Mouse (Mus musculus) adrenal gland, adult 8-10 months (tissue): ENCODE data around the gene Slc23a4. TPM values are rescaled to one million over a fixed set of nuclear protein-coding genes. Genes with fewer than 3 reads are reported as not detected.

Source experiments
- DNase-seq: peaks from one replicate; pipeline ENCODE4 v3.0.0; 2022
- total RNA-seq, 4 experiments: library from RNA; stranded (reverse); gene quantifications; 2 replicates each; pipeline ENCODE4 v1.2.4; 2022

Gene Slc23a4
- total RNA-seq, 4 experiments from 2014 or later = 0.32 to 0.83 (median 0.54) TPM

DNA sequence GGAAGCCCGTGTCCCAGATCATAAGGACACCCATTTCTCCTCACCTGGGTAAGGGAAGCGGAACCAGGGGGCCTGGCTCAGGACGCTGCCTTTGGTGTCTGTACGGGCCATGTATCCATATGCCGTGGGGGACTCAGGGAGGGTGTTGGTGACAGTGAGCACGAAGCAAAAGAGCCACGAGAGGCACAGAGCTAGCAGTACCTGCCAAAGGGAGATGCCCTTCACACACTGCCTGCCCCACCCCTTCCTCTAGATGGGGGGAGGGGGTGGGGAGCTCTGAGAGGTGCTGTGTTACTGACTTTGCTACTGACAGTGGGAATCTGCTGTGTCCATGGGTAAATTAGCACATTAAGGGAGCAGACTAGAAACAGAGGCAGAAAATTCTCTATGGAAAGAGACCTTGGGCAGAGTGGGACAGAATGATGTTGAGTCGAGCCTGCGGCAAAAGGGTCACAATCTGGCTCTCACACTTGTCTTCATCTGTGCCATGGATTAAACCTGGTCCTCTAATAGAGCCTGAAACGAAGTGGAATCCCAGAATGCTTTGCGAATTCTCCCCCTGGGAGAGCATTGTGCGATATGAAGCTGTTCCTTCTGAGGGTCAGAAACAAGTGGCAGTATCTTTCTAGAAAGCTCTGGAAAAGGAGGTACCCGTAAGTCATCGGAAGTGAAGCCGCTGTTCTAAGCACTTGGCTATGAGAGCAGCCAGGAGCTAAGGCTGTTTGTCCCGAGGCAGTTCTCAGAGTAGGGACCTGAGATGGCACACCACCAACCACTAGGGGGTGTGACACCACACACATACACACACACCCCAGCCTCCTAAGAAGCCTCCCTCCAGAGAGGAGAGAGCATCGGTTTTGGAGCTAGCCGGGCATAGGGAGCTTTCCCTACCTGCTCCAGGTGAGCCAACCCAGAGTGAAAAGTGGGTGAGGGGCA, 33.0 kb downstream of the Slc23a4 start:
- no peak for DNase-seq

DNA sequence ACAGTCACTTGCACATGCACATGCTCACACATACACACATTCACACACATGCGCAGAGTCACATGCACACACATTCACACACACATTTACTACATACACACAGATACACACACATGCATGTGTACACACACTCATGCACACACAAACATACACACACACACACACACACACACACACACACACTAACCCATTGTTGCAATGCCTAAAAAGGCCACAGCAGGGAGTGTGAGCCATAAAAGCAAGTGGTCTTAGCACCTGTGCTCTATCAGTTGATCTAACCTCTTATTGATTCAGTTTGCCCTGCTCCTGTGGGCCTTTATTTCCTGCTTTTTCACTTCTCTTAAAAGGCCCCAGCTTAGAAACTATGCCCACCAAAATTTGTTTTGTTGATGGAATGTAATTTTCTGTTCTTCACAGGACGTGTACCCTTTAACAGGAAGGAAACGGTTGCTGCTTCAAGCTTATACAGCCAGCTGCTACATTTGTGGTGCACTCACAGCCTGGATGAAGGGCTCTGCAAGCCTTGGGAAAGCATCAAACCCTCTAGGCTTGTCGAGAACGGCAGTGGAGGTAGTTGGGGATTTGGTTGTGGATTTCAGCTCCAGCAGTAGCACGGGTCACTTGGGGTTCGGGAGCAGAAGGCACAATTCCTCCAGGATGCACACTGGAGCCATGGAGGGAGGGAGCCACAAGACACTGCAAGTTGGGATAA, 36.1 kb downstream of the Slc23a4 start:
- DNase-seq = no peak

DNA sequence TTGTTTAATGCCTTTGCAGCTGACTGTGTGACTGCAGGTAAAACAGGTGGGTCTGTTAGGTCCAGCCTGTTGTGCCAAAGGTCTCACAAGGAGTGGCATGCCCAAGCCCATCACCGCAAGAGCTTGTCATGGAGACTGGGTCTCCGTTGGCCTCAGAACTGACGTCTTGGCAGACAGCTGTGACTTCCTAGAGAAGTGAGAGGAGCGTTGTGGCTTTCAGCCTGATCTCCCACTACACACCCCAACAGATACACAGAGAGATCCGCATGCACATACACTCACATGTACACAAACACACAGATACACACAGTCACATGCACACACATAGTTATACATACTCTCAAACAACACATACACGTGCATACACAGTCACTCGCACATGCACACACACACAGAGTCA, 36.7 kb downstream of the Slc23a4 start:
- DNase-seq = no peak

DNA sequence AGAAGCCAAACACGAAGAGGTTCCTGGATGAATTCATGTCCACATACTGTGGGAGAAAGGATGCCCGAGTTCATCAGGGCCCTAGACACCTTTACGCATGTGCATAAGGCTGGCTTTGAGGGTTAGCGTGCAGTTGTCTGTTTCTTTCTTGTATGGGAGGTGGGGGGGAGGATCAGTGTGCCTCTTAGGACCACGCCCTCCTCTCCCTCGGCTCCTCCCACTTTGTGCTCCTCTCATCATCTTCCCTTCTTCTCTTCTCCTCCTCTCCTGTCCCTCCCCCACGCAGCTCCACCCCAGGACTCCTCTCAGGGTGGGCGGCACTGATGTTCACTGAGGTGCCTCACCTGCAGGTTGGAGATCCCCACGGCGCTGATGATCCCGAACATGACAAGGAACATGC, 39.7 kb downstream of the Slc23a4 start:
- no peak for DNase-seq

DNA sequence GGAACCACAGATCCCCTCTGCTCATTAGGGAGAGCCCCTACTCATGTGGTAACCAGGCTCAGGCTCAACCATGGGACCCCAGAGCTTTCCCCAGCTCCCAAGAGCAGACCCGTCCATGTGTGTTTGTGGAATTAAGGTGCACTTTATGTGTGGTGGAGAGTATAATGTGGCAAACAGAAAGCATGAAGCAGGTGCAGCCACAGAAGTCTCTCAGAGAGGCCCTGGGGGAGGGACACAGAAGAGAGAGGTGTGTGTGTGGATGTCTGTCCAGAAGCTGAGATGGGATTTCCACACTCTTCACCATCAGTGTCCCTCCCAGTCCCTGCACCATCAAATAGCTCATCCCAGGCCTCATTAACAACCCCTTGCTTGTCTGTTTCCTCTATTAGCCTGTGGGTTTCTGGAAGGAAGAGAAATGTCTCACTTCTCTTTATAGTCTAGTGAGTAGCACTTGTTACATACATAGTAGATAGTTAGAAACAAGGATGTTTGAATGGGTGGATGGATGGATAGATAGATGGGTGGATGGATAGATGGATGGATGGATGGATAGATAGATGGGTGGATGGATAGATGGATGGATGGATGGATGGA, 41.6 kb downstream of the Slc23a4 start:
- DNase-seq = no peak

DNA sequence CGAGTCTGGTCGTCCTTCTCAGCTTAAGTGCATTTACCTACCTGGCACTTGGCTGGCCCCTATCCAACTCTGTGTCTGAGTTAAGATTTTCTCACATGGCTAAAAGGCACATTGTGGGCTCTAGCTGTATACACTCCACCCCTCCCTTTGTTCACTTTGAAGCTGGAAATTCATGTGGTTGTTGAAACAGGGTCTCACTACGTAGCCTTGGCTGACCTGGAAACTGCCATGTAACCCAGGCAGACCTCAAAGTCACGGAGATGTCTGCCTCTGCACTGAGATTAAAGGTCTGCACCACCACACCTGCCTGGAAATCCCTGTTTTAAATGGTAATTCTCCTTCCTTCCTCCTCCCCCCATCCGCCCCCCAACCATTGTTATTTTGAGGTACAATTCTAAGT, 44.7 kb downstream of the Slc23a4 start:
- no peak for DNase-seq

DNA sequence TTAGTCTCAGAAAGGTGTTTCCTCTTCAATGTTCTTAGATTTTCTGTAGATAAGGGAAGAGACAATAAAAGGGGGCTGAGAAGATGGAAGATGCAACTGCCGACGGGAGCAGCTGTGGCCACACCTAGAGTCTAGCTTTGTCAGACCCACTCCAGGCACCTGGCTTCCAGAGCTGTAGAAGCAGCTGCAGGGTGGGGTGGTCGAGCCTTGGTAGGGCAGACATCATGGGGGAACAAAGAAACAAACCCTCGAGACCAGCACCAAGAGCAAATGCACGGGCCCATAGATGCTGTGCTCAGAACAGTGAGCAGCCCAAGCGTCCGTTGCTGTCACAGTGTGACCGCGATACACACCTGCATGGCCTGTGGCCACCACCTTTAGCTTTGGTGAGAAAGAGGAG, 45.8 kb downstream of the Slc23a4 start:
- no peak for DNase-seq

DNA sequence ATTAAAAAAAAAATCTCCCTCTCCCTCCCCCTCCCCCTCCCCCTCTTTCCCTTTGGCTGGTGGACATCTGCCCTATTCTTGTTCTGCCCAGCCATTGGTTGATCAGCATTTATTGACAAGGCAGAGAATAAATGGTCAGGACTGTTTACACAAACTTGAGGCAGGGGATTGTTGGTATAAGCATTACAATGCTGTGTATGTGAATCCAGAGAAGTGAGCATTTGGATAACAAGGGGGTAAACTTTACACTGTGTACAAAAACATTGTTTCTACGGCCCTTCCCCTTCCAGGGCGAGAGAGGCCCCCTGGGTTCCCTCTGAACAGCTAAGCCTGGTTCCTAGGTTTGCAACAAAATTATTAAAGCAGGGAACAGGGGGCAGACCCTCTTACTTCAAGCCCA, 46.7 kb downstream of the Slc23a4 start:
- no peak for DNase-seq

DNA sequence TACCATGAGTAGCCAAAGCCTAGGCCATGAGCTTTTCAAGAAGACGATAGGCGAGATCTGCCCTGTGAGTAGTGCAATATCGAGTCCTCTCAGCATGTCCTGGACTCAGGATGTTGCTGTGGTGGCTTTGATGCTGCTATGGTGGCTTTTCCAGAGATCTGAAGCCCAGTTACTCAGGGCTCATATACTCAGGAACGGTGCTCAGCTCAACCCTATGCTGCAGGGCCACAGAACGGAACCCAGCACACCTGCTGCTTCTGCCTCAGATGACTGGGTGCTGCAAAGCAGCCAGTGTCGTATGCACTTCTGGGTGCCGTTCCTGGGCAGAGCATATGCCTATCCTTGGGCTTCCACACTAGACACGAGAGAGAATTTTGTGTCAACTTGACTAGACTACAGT, 48.8 kb downstream of the Slc23a4 start:
- no peak for DNase-seq

DNA sequence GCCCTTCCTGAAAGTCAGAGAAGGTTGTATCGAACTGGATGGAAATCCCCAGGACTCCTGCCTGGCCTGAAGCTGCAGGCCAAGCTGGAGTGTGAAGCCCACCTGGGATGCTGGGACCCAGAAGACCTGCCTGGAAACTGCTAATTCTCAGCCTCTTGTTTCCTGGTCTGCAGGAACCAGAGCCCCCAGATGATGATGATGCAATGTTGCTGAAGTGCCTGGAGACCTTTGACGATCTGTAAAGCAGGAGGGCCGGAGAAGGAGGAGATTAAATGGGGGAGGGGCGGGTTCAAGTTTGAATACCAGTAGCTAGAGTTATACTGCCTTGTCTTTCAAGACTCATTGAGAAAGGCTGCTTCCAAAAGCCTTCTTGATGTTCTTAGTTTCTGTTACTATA, 49.3 kb downstream of the Slc23a4 start:
- no peak for DNase-seq

DNA sequence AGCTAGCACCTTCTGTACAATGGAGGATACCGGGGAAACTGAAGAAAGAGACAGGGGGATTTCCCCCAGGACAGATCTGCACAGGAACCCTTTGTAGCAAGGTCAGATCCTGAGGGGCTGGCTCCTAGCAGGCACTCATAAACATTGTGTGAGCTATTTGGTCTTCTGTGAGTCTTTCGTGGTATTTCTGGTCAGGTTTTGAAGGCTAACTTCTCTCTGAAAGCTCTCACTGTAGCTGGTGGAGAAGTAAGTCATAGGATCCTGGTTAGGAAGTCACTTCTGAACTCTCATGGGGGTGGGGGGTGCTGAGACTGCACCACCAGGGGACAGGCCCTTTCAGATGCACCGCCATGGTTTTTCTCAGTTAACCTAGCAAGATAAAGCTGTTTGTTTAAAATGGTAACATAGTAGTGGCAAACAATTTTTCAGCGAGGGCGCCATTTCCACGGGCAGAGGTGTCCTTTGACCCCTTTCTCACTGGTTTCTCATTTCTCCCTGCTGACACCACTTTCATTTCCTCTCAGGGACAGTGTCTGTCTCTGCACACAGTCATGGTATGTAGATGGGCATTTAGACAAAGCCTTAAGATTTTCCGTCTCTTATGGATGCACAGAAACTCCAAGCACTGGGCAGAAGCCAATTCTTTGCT, 49.8 kb downstream of the Slc23a4 start:
- DNase-seq = no peak

DNA sequence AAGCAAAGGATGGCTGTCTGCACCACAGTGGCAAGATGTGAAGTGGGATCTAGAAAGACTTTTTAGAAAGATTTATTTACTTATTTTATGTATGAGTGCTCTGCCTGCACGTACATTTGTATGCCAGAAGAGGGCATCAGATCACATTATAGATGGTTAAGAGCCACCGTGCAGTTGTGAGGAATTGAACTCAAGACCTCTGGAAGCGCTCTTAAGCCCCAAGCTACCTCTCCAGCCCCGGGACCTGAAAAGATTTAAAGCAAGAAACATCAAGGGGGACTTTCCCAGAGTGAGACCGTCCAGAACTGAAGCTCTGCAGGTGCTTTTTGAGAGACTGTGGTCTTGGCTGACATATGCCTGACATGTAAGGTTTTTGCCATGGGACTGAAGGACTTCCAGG, 51.5 kb downstream of the Slc23a4 start:
- DNase-seq = no peak

DNA sequence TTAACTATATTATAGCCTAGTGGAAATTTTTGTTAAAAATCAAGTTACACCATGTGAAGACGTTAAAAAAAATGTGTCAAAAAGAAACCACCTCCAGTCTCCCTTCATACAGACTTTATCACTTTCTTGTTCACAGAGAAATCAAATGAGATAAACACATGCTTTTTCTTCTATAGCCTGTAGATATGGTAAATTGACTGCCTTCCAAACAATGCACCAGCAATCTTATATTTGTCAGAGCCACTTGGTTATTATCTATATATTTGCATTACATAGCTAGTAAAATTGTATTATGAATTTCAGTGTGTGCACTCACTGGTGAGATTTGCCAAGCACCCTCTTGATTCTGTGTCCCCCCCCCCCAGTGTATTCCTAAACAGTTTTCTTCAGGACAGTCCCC, 55.6 kb downstream of the Slc23a4 start:
- DNase-seq = no peak

DNA sequence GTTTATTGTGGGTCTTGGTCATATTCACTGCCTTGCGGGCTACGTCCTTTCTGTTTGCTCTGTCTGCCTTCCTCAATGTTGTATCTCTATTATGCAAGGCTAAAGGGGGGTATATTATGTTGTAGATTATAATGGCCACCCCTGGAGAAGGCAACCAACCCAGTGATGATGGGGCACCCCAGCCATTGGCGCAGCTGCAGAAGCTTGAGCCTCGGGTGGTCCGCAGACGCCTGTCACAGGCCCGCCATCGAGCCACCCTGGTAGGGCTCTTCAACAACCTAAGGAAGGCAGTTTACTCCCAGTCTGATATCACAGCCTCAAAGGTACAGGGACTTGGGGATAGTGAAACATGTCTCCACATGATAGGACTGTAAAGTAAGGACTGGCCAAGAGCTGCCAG, 60.6 kb downstream of the Slc23a4 start:
- no peak for DNase-seq

DNA sequence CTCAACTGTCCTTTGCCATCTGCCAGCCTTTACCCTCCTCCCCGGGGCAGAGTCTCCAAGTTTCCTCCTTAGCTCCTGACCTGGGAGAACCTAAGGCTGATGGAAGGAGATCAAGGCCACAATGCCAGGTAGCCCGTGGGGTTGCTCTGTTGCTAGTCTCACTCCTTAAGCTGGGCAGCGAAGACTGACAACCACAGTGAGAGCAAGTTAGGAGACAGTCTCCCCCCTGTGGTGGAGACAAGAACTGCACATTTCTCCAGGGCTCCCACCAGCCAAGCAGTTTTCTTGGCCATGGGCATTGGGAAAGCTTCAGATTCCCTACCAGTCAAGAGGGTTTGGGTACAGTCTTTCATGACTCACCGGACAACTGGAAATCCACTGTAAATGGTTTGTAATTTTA, 61.0 kb downstream of the Slc23a4 start:
- DNase-seq = no peak

DNA sequence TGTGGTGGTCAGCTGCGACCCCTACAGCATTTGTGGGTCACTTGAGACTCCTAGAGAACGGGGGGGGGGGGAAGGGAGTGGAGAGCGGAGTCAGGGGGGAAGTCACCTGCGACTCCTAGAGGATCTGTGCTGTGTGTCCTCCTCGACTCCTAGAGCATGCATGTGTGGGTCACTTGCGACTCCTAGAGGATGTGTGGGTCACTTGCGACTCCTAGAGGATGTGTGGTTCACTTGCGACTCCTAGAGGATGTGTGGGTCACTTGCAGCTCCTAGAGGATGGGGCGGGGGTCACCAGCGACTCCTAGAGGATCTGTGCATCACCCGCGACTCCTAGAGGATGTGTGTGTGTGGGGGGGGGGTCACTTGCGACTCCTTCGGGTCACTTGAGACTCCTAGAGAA, 66.3 kb downstream of the Slc23a4 start:
- no peak for DNase-seq

DNA sequence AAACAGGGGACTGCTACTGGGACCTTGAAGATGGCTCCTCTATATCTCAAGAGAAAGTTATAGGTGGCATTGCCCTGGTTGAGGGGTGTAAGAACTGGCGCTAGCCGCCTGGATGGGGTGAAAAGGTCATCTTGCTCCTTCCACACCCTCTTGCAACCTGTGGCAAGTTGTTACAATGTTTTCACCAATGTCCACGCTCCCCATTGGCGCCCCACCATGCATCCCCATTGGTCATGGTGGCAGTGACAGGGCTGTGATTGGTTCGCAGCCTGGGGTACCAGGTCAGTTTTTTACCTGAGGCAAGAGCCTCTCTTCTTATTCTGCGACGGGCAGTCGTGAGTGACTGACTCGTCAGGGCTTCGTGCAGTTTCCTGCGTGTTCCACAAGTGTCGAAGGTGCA, 67.6 kb downstream of the Slc23a4 start:
- DNase-seq = no peak

DNA sequence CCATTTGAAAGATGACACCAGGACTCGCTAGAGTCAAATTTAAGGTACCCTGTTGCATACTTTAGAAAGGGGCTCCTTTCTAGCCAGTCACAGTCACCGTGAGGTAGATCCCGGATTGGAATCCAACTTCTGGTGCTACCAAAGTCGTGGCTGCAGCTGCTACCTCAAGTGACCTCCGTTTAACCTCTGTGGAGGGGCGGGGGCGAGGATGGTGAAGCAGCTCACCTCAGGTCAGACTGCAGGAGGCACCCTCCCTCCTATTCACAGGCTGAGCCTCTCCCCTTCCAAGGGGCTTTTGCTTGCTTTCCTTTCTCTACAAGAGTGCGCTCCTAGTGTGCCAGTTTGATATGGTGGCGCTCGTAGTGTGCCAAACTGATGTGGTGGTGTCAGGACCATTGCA, 68.2 kb downstream of the Slc23a4 start, which contains the start of gene Stra8:
Gene Stra8 (plus strand): TSS at position 208 of the 400 bp plus-strand sequence.
- DNase-seq = no peak

DNA sequence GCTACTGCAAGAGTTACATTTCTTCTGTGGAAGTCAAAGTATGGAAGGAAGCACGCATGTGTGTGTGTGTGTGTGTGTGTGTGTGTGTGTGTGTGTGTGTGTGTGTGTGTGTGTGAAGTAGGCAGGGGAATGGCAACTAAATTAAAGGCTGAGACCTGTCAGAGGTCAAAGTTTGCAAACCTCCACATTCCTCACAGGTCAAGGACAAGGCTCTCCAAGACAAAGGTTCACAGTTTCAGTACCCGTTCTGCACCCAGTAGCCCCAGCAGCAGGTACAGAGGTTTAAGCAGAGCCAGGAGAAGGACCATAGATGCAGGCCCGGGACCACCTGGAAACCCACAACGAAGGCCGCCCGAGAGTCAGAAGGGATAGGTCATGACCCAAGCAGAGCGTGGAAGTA, 69.1 kb downstream of the Slc23a4 start:
- DNase-seq = no peak

DNA sequence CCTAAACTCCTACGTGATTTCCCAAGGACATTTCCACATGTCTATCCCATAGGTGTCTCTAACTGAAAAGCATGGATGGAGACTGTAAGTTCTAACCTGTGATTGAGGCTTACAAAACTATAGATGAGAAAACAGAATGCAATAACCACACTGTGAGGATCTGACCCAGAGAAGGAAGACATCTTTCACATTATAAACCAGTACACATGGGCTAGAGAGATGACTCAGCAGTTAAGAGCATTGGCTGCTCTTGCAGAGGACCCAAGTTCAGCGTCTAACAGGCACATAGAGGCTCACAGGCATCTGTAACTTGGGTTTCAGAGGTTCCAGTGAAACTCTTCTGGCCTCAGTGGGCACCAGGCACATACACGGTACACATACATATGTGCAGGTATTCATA, 73.7 kb downstream of the Slc23a4 start:
- DNase-seq = no peak

DNA sequence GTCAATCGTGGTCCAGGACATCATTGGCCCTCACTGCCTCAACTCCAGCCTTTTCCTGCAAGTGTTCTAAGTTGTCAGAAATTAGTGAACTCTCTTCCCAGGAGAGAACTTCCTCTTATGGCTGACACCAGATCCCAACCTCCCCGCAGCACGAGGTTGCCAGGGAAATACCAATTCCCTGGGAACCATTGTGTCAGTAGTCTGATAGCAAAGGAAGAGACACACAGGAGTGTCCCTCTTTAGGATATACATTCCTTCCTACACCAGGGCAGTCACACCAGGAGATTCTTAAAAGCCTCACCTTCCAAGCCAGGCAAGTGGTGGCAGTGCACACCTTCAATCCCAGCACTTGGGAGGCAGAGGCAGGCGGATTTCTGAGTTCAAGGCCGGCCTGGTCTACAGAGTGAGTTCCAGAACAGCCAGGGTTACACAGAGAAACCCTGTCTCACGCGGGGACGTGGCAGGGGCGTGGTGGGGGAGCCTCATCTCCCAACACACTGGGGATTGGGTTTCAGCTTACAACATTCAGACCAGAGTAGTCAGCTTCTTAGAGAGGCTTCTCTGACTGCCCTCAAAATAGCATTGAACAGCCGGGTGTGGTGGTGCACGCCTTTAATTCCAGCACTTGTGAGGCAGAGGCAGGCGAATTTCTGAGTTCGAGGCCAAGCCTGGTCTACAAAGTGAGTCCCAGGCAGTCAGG, 74.7 kb downstream of the Slc23a4 start:
- DNase-seq = no peak
